Mouse (Mus musculus): ENCODE measurements around the gene Ikbip. TPM values are rescaled to one million over a fixed set of nuclear protein-coding genes. Genes with fewer than 3 reads are reported as not detected.

Ikbip gene
- polyA plus RNA-seq, 1 experiment from 2014 or later = 21.3 TPM

DNA sequence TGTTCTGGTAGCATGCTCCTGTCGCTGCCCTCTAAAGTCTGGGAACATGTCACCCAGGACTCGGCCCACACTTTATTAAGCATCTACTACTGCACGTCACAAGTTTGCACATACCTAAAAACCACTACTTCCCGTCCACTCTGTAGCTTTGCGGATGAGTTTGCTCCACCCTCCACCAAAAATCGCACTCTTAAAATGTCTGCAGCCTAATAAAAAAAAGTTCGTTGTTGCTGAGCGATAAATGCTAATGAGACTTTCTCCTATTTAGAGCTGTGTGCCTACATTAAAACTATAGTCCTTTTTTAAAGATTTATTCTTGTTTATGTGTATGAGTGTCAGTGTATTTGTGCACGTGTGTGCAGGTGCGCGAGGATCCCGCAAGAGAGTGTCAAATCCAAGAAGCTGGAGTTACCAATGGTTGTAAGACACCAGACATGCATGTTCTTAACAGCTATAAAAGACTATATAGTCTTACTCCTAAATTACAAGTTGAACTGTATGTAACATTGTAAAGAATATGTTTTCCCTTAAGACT, 720 bp downstream of the Ikbip start:
- H3K27me3 ChIP-seq = no peaks in the 10 kb centered on the region
- ATAC-seq (ENCODE audit: low FRiP score) = no peak
- peak overlapping the region; percentile 90 for H3K9ac ChIP-seq
- H3K27ac ChIP-seq = peak overlapping the region; percentile 89; the same call in 1 of the 2 replicates
- H3K36me3 ChIP-seq = no peaks in the 10 kb centered on the region; the same call in 1 of the 2 replicates
- no peaks in the 10 kb centered on the region for H3K9me3 ChIP-seq
- peak overlapping the region; percentile 92 for H3K4me3 ChIP-seq
- H3K4me1 ChIP-seq (replicated peaks) = peaks cover 20% of the 10 kb centered on the region
- WGBS = 52% methylated on average over 12 of the region's 12 CpGs
- peak overlapping the region; percentile 83 for H3K4me2 ChIP-seq

DNA sequence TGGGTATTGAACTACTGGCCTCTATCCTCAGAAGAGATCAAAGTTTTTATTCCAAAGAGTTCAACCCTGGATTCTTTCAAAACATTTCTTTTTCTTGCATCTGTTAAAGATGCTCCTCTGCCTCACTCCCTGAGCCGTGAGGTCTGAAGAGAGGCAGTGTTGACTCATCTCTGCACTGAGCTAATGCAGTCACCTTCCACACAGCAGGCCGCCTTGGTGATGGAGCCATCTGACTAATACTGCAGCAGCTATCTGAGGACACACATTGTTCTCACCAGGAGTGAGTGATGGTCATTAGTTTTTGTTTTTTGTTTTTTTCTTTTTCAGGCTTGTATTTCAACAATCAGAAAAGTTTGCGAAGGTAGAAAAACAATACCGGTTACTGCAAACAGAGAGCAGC, 10.1 kb downstream of the Ikbip start:
- Histone ChIP-seq H3K4me2 (no peak overlapping the region), H3K4me1 (replicated peaks) (no peaks in the 10 kb centered on the region), H3K36me3 (0 out of 2 replicates have a peak, but pooled peaks cover 11% of the 10 kb centered on the region), H3K9ac (no peak overlapping the region), H3K9me3 (no peaks in the 10 kb centered on the region), H3K4me3 (no peak overlapping the region), H3K27ac (no peak overlapping the region), H3K27me3 (no peaks in the 10 kb centered on the region)
- 90% methylated on average over 4 of the region's 4 CpGs for WGBS
- no peak for ATAC-seq (ENCODE audit: low FRiP score)

DNA sequence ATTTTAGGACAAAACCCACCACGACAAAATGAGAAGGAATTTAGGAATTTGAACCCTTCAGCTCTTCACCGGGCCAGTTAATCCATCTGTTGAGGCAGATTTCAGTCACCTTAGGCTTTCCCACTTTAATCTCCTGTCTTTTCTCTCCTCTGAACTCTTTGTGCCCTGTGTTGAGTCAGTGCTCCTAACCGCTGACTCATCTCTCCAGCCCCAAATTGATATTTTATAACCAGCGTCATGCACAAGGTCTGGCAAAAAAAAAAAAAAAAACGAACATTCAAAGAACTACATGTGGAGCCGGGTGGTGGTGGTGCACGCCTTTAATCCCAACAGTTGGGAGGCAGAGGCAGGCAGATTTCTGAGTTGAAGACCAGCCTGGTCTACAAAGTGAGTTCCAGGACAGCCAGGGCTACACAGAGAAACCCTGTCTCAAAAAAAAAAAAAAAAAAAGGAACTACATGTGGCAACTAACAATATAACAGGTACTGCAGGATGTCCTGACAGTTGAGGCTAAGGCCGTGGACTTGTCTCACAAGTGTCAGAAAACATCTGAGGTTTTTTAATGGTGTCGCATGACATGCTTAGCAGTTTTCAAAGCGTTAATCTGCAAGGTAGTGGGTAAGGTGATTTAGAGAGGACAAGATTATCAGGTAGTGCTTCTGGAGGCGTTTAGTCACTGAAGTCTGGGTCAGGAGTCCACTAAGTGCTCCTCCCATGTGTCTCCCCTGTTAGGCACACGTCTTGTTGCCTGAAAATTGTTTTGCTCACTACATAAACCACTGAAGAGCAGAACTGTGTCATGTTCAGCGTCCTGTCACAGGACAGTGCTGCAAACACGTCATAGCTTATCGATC, 11.7 kb downstream of the Ikbip start:
- 0 out of 2 replicates have a peak, but pooled peaks cover 11% of the 10 kb centered on the region for H3K36me3 ChIP-seq
- no peak overlapping the region for H3K4me3 ChIP-seq
- no peaks in the 10 kb centered on the region for H3K4me1 ChIP-seq (replicated peaks)
- 89% methylated on average over 15 of the region's 15 CpGs for WGBS
- H3K27me3 ChIP-seq = no peaks in the 10 kb centered on the region
- no peak overlapping the region for H3K9ac ChIP-seq
- no peak overlapping the region for H3K27ac ChIP-seq
- H3K4me2 ChIP-seq = no peak overlapping the region
- H3K9me3 ChIP-seq = no peaks in the 10 kb centered on the region
- ATAC-seq (ENCODE audit: low FRiP score) = no peak

DNA sequence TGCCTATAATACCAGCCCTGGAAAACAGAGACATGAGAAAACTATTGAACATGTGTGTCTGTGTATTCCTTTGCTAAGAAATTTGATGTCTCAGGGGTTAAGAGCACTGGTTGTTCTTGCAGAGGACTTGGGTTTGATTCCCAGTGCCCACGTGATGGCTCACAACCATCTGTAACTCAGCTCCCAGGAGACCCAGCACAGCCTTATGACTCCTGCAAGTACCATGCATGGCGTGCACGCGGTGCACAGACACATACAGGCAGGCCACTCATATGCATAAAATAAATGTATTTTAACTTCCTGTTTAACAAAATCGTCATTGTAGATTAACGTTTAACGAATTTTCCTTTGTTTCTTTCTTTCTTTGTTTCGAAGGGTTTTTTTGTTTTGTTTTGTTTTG, 15.3 kb downstream of the Ikbip start:
- no peaks in the 10 kb centered on the region for H3K9me3 ChIP-seq
- no peak overlapping the region for H3K4me2 ChIP-seq
- H3K36me3 ChIP-seq = peaks cover 22% of the 10 kb centered on the region
- H3K27ac ChIP-seq = no peak overlapping the region
- no peak overlapping the region for H3K4me3 ChIP-seq
- 91% methylated on average over 8 of the region's 8 CpGs for WGBS
- H3K4me1 ChIP-seq (replicated peaks) = no peaks in the 10 kb centered on the region
- ATAC-seq (ENCODE audit: low FRiP score) = no peak
- H3K9ac ChIP-seq = no peak overlapping the region
- H3K27me3 ChIP-seq = no peaks in the 10 kb centered on the region

DNA sequence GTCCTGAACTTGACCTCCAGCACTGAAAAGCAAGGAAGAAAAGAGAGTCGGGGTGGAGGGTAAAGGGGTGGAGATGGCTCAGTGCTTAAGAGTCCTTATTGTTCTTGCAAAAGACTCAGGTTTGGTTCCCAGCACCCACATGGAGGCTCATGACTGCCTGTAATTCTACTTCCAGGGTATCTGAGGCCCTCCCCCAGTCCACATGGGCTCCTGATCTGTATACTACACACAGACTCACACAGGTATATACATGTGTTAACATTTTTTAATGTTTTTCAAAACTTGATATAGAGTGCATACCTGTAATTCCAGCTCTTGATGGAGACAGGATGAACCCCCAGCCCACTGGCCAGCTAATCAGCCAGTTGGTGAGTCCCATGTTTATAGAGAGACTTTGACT, 17.4 kb downstream of the Ikbip start:
- Histone ChIP-seq H3K4me1 (replicated peaks) (no peaks in the 10 kb centered on the region), H3K9me3 (no peaks in the 10 kb centered on the region), H3K36me3 (peaks cover 16% of the 10 kb centered on the region), H3K4me3 (no peak overlapping the region), H3K4me2 (no peak overlapping the region), H3K27ac (no peak overlapping the region), H3K27me3 (no peaks in the 10 kb centered on the region), H3K9ac (no peak overlapping the region)
- no peak for ATAC-seq (ENCODE audit: low FRiP score)
- 73% methylated on average over 1 of the region's 1 CpGs for whole genome bisulfite sequencing

DNA sequence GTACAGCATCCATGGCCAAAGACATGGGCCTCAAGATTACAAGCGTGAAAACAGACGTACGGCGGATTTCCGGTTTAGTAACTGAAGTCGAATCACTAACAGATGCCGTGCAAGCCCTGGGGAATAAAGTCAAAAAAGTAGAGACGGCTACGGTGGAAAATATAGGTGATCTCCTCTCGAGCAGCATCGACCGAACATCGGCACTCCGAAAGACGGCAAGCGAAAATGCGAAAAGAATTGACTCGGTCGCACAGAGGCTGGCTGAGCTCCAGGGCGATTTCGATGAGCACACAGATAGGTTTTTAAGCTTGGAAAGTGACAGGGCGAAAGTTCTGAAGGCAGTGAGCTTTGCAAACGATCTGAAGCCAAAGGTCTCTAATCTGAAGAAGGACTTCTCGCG, 19.2 kb downstream of the Ikbip start:
- Histone ChIP-seq H3K4me3 (no peak overlapping the region), H3K4me1 (replicated peaks) (no peaks in the 10 kb centered on the region), H3K36me3 (peaks cover 12% of the 10 kb centered on the region), H3K27ac (no peak overlapping the region), H3K9ac (no peak overlapping the region), H3K27me3 (no peaks in the 10 kb centered on the region), H3K4me2 (no peak overlapping the region), H3K9me3 (no peaks in the 10 kb centered on the region)
- no peak for ATAC-seq (ENCODE audit: low FRiP score)
- 96% methylated on average over 25 of the region's 25 CpGs for WGBS

DNA sequence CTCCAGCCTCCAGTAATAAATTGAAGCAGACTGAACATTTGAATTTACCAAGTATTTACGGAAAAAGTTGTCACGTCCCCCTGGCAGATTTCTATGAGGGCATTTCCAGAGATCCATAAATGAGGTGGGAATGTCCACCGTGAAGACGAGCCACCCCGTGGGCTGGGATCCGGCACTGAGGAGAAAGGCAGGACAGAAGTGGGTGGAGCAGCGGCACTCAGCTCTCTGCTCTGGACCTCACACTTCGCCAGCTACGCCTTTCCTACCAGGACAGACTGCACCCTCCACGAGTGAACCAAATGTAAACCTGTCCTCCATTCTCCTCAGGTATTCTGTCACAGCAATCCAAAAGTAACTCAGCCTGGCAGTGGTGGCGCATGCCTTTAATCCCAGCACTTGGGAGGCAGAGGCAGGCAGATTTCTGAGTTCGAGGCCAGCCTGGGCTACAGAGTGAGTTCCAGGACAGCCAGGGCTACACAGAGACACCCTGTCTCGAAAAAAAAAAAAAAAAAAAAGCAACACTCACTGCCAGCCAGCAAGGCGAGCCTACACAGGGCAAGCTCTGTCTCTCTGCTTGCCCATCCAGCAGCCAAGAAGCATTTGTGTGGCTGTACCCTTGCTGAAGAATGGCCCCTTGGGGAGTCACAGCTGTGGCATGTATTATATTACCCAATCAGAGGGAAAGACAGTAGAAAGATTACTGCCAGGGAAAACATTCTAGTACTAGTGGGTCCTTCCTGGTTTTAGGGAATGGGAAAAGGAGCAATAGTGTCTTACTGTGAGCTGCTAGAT, 20.3 kb downstream of the Ikbip start:
- Histone ChIP-seq H3K9ac (no peak overlapping the region), H3K27ac (no peak overlapping the region), H3K27me3 (no peaks in the 10 kb centered on the region), H3K9me3 (no peaks in the 10 kb centered on the region), H3K4me1 (replicated peaks) (no peaks in the 10 kb centered on the region), H3K4me2 (no peak overlapping the region), H3K4me3 (no peak overlapping the region), H3K36me3 (peaks cover 12% of the 10 kb centered on the region)
- no peak for ATAC-seq (ENCODE audit: low FRiP score)
- WGBS = 93% methylated on average over 14 of the region's 14 CpGs

DNA sequence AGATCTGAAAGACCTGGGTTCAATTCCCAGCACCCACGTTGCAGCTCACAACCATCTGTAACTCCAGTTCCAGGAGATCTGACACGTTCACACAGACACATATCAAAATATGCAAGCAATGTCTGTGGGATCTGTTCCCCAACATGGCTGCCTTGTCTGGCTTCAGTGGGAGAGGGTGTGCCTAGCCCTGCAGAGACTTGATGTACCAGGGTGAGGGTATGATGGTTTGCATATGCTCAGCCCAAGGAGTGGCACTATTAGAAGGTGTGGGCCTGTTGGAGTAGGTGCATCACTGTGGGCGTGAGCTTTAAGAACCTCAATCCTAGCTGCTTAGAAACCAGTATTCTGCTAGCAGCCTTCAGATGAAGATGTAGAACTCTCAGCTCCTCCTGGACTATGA, 23.2 kb downstream of the Ikbip start:
- ATAC-seq (ENCODE audit: low FRiP score) = no peak
- Histone ChIP-seq H3K4me2 (no peak overlapping the region), H3K36me3 (peaks cover 15% of the 10 kb centered on the region), H3K27me3 (no peaks in the 10 kb centered on the region), H3K9me3 (no peaks in the 10 kb centered on the region), H3K4me1 (replicated peaks) (no peaks in the 10 kb centered on the region), H3K27ac (no peak overlapping the region), H3K4me3 (no peak overlapping the region), H3K9ac (no peak overlapping the region)
- WGBS = 86% methylated on average over 3 of the region's 3 CpGs

DNA sequence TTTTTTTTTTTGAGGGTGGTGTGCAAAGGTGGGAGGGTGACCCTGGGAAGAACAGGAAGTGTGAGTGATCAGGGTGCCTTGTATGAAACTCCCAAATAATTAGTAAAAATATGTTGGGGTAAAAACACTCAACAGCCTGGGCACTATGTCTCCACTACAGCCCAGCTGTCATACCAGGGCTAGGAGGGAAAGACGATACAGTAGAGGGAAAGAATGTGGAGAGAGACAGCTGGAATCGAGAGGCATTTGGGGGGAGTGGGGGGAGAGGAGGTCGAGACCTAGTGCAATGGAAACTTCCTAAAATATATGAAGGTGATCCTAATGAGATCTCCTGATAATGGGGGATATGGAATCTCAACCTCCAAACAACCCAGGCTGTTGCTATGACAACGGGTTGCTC, 27.1 kb downstream of the Ikbip start:
- no peak overlapping the region for H3K9ac ChIP-seq
- no peak overlapping the region for H3K4me3 ChIP-seq
- no peaks in the 10 kb centered on the region for H3K9me3 ChIP-seq
- peaks cover 33% of the 10 kb centered on the region for H3K36me3 ChIP-seq
- WGBS = 80% methylated on average over 4 of the region's 4 CpGs
- H3K27ac ChIP-seq = no peak overlapping the region
- no peak for ATAC-seq (ENCODE audit: low FRiP score)
- H3K4me1 ChIP-seq (replicated peaks) = no peaks in the 10 kb centered on the region
- no peak overlapping the region for H3K4me2 ChIP-seq
- no peaks in the 10 kb centered on the region for H3K27me3 ChIP-seq

DNA sequence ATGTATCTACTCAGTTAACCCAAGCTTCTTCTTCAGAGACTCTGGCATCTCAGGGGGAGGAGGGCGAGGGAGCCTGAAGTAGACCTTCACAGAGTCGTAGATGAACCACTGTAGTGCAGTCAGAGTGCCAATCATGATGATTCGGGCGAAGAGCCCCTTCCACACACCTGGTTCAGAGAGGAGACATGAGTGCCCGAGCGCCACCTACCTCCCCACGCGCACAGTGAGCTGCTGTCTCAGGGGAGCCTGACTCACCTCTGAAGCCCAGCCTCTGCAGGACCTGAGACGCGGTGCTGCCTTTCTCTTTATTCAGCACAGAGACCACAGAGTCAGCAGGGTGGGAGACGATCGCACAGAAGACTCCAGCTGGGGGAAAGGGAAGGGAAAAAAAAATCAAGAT, 34.2 kb downstream of the Ikbip start:
- H3K4me2 ChIP-seq = no peak overlapping the region
- ATAC-seq (ENCODE audit: low FRiP score) = no peak
- 95% methylated on average over 12 of the region's 12 CpGs for WGBS

DNA sequence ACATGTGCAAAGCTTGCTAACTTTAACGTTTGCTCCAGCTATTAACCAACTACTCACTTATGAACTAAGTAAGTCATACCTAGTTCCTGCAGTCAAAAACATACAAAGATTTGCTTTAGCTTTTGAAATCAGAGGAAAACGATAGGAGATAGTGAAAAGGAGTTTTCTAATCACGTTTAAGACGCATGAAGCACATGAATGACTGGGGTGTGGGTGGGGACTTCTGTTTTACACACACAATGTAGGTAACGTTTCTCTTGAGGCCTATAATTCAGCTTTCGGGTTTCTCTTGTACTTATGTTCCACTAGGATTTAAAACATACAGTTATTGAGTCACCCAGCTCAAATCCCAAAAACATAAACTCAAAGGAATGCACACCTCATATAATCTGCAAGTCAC, 39.9 kb downstream of the Ikbip start:
- no peak for ATAC-seq (ENCODE audit: low FRiP score)
- Histone ChIP-seq H3K9me3 (no peaks in the 10 kb centered on the region), H3K27me3 (no peaks in the 10 kb centered on the region), H3K4me1 (replicated peaks) (peaks cover 26% of the 10 kb centered on the region), H3K4me2 (peak overlapping the region; percentile 95), H3K4me3 (peak overlapping the region; percentile 98), H3K9ac (peak overlapping the region; percentile 99), H3K36me3 (peaks cover 39% of the 10 kb centered on the region), H3K27ac (no peak overlapping the region)
- 38% methylated on average over 6 of the region's 6 CpGs for WGBS

More for the DNA sequence above, 34.2 kb downstream of the Ikbip start:
- Histone ChIP-seq H3K4me3 (no peak overlapping the region), H3K27me3 (no peaks in the 10 kb centered on the region), H3K4me1 (replicated peaks) (peaks cover 10% of the 10 kb centered on the region), H3K9me3 (no peaks in the 10 kb centered on the region), H3K36me3 (peaks cover 88% of the 10 kb centered on the region), H3K9ac (no peak overlapping the region), H3K27ac (no peak overlapping the region)

DNA sequence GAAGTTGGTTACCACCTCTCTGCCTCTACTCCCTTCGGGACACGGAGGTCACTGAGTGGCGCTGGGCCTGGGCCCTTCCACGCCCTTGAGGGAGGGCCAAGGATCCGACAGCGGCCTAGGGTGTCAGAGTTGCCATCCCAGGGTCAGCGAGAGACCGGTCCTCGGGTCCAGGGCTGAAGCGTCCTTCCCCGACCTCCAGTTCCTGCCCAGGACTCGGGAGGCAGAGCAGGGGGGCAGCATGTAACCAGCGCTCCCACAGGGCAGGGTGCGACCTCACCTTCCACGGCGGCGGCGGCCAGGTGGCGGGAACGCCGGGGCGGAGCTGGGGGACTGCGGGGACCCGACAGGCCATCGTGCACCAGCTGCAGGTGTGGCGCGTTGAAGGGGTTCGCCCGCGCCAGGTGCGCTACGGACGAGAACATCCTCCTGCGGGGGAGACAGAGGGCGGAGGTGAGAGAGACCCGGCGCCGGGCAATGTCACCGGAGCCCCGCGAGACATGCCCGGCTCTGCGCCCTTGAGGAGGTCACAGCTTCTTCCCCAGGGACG, 40.6 kb downstream of the Ikbip start:
- under 1% methylated on average over 44 of the region's 44 CpGs for WGBS
- Histone ChIP-seq H3K4me3 (peak overlapping the region; percentile 98), H3K27me3 (no peaks in the 10 kb centered on the region), H3K4me1 (replicated peaks) (peaks cover 26% of the 10 kb centered on the region), H3K9ac (peak overlapping the region; percentile 99), H3K36me3 (peaks cover 32% of the 10 kb centered on the region), H3K4me2 (peak overlapping the region; percentile 95), H3K27ac (peak overlapping the region; percentile 97), H3K9me3 (no peaks in the 10 kb centered on the region)
- ATAC-seq (ENCODE audit: low FRiP score) = no peak; the same call in 1 of the 2 replicates
